Mouse (Mus musculus): ENCODE results near the gene Spindoc. TPM values are rescaled to one million over a fixed set of nuclear protein-coding genes. Genes with fewer than 3 reads are reported as not detected.

Gene Spindoc
- 12.7 and 14.5 TPM in 2 replicates for polyA plus RNA-seq (2012; rRNA removed; ENCODE audit: low replicate concordance)

GRCm38 (mm10) chr19:7382903-7383865 lies at the start of gene Spindoc:
Gene Spindoc (minus strand): TSS chr19:7382994.

GRCm38 (mm10) chr19:7416834-7417735 lies 34.3 kb upstream of the Spindoc start, which contains the start of gene 2700081O15Rik:
Gene 2700081O15Rik (plus strand): TSS chr19:7417625.

GRCm38 (mm10) chr19:7341512-7342397 lies 41.0 kb downstream of the Spindoc start, which contains the start of gene Mark2:
Gene Mark2 (minus strand): TSS chr19:7341860.

Other genes starting within 250 kb of the Spindoc start
- gene Otub1, start 176.7 kb downstream of the Spindoc start, polyA plus RNA-seq (2012; rRNA removed; ENCODE audit: low replicate concordance) = 83.6 and 128 TPM in 2 replicates
- 3,491 and 5,701 TPM in 2 replicates for gene Cox8a, start 165.4 kb downstream of the Spindoc start, polyA plus RNA-seq (2012; rRNA removed; ENCODE audit: low replicate concordance)
- gene Naa40, start 141.8 kb downstream of the Spindoc start, polyA plus RNA-seq (2012; rRNA removed; ENCODE audit: low replicate concordance) = 11.7 and 14.2 TPM in 2 replicates
- 1.5 and 3.3 TPM in 2 replicates for gene Rcor2, start 115.7 kb downstream of the Spindoc start, polyA plus RNA-seq (2012; rRNA removed; ENCODE audit: low replicate concordance)
- 199 and 263 TPM in 2 replicates for gene Mark2, start 41.1 kb downstream of the Spindoc start, polyA plus RNA-seq (2012; rRNA removed; ENCODE audit: low replicate concordance)
- 8.6 and 8.8 TPM in 2 replicates for gene 2700081O15Rik, start 34.6 kb upstream of the Spindoc start, polyA plus RNA-seq (2012; rRNA removed; ENCODE audit: low replicate concordance)
- 86.5 and 137 TPM in 2 replicates for gene Rtn3, start 100.3 kb upstream of the Spindoc start, polyA plus RNA-seq (2012; rRNA removed; ENCODE audit: low replicate concordance)
- 1.5 and 2.7 TPM in 2 replicates for gene Atl3, start 111.0 kb upstream of the Spindoc start, polyA plus RNA-seq (2012; rRNA removed; ENCODE audit: low replicate concordance)
- 8.4 and 10.0 TPM in 2 replicates for gene Pla2g16, start 174.5 kb upstream of the Spindoc start, polyA plus RNA-seq (2012; rRNA removed; ENCODE audit: low replicate concordance)
- 1.5 and 4.7 TPM in 2 replicates for gene Lgals12, start 224.2 kb upstream of the Spindoc start, polyA plus RNA-seq (2012; rRNA removed; ENCODE audit: low replicate concordance)
- not detected in 2 replicates for gene Hrasls5, start 229.5 kb upstream of the Spindoc start, polyA plus RNA-seq (2012; rRNA removed; ENCODE audit: low replicate concordance)

Data from duodenum, adult 2 months (tissue).